Mouse (Mus musculus) ovary, postnatal 10 days (tissue): ENCODE results near the gene Apmap.
"Not testable (repeated sequence)": the region's sequence is repeated elsewhere in the genome, so short reads cannot be mapped to it uniquely, and the experiment has no call there.

Experiments used
- DNase-seq: peaks from one replicate; pipeline ENCODE4 v3.0.0; 2022; ENCODE audit warnings: low spot score

The Apmap gene

GRCm38 (mm10) chr2:150621698-150622097 is 13.3 kb upstream of the Apmap start:
- no peak for DNase-seq

DNA sequence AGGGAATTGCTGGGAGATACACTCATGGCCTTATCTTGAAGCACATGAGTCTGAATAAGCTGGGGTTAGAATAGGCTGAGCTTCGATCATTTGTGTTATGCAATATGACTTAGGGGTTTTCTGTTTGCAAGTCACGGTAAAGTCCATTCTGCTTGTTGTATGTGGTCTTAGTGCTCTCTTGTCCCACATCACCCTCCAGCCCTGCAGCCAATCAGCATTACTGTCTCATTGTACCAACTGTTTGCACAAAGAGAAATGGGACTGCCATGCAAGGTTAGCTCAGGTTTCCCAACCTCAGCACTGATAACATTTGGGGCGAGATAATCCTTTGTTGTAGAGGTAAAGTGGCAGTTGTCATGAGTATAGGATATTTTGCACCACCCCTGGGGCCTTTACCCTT is 1.7 kb upstream of the Apmap start:
- DNase-seq = no peak

DNA sequence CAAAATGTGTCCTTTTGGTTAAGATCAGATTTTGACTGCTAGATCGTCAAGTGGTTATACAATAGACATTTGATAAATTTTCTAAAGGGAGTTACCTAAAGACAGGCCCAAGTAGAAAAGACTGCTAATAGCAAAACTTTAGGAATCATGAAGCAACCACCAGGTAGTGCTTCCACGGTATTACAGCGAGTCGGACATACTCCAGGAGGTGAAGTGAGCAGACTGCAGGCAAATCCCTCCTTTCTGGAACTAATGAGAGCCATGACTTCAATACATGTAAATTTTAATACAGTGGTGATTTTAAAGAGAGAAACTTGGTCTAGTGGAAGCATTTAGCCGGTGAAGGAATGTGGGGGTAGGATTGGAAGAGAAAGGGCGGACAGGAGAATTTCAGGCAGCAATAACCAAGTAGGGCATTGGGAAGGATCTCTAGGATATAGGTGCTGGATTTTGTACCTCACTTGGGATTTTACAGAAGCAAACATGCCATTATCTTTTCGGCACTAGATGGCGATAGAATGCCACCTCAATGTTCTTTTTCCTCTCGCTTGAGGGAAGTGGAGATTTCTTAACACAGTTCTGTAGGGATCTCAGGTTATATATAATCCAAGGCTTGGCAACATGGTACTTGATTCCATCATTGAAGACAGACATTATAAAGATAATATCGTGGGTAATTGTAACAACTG is 649 bp upstream of the Apmap start:
- DNase-seq = no peak

DNA sequence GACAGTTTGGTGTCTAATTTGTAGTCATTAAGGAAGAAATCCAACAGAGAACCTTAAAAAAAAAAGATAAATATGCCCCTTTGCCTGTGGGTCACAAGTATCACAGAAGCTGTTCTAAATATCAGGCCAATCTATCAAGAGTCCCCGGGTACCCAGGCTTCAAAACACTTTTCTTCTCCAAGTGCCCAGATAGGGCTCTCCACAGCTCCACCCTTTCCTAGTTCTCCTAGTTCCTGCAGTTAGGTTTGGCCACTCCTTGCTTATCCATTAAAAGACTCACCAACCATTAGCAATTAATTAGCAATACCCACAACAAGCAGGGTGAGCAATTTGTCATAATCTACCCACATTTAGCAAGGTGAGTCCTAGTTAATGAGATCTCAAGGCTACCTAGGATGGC is 1.3 kb downstream of the Apmap start:
- no peak for DNase-seq

- no peak for DNase-seq
Observed at GRCm38 (mm10) chr2:150604802-150605201, 3.6 kb downstream of the Apmap start.

DNA sequence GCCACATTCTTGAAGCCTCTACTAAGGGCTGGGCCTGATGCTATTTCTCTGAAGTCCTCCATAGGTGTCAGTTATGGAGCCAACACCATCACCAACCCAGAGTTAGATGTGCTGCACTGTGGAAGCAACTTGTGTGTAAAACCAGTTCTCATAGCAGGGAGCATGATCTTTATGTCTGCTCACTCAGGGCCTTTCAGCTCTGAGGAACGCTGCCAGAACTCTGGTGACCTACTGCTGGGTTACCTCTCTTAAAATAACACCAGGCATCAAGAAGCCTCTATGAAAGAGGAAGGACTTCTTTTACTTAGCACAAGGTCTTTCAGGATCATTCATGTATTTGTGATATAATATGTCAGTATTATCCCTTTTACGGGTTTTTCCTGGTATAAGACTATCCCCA is 6.2 kb downstream of the Apmap start:
- no peak for DNase-seq

DNA sequence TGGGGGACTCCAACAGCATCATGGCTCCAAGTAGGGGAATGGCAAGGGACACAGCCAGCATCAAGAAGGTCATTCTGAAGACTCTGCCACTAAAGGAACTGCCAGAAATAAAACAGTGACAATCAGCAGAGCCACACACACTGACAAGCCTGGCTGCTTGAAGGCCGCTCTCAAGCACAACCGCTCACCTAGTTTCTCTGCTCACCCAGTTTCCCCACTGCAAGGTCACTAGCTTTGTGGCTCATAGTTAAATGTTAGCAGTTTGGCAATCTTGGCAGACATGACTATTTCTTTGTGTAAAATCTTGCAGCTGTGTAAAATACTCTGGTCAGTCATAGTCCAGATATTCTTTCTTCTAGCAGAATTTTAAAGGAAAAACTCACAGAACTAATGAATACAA is 8.1 kb downstream of the Apmap start:
- DNase-seq = no peak

DNA sequence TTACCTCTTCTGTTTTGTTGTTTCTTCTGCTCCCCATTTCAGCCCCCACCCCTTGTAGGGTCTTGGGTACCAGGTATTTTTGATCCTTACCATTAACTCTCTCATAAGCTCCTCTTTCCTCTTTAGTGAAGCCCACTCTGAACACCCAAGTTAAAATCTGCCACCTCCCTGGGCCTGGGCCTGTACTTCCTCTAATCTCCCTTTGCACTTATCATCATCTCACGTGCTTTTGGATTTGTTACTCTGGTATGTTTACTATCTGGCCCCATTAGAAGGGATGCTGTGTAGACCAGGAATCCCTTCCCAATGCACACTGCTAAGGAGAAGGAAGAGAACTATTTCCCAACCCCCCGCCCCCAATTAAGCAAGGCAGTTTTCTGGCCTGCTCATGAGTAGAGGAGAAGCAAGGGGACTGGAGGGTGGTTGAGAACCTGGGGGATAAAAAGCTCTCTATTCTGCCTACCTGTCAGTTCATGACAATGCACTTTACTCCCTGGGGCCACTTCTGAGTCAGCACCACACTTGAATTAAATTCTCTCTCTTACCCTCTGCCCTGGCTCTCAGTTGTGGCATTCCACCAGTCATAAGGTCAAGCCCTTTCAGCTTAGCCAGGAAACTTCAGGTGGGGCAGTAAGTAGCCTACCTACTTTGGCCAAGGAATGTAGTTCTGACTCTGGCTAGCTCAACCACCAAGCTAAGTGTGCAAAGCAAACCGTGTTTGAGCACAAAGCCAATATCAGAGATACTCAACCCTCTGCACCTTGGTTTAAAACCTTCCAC is 12.8 kb downstream of the Apmap start:
- DNase-seq = no peak

DNA sequence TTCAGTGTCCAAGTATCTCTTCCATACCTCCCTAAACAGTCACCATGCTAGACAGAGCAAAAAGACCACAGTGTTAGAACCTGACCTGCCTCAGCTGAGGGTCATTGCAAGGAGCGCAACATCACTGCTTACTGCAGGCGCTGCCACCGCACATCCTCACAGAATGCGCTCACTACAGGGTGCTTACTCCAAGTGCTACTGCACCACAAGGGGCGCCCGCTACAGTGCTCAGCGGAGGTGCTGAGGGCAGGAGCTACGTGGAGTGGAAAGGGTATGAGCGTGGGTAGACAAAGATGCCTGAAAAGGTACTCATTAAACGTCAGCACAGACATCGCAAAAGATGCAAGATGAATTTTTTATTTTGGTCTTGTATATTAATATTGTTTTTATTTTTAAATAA is 19.3 kb downstream of the Apmap start:
- DNase-seq = no peak

DNA sequence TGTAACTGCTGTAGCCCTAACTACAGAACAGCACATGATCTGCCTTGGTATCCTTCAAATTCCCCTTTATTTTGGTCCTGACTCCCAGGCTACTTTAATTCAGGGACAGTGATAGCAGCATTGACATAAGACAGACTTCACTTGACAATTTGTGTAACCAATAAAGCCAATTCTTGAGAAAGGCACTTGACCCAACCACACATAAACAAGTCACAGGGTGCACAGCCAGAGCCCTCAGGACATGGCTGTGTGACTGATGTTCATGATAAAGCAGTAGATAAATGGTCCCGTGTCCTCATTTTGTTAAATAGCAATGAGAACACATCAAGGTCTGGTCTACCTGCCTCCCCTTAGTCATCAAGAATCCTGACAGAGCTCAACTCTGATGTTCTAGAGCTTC is 28.7 kb downstream of the Apmap start:
- no peak for DNase-seq

DNA sequence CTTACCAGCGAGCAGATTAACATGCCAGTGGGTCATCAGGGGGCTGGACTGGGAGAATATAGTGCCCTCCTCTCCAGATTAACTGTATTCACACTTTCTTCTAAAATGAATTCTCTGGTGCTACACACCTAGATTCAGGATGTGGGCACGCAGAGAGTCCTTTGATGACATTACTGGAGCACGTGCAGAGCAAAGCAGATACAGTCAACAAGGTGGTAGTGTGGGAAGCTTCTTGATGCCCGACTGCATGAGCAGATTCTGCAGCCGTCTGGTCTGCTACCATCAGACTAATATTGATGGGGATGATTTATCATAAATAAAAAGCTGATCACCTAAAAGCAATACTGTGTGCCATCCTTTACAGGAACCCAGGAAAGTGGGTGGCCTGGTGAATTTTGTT is 29.8 kb downstream of the Apmap start:
- DNase-seq = no peak

DNA sequence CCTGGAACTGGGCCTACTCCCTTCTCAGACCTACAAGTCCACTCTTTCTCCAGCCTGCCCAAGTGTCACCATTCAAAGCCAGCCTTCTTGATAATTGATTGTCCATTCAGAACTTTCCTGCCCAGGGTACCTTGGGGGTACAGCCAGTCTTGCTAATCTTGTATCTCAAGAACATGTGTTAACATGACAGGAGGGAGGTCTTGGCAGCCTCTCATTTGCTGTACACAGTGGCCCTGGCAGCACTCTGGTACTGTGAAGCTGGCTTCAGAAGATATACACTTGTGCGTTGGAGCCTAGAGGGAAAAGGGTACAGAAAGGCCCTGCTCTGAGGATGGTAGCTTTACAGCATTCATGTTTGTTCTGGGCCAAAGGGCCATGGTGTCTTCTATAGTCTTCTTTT is 32.1 kb downstream of the Apmap start:
- no peak for DNase-seq

DNA sequence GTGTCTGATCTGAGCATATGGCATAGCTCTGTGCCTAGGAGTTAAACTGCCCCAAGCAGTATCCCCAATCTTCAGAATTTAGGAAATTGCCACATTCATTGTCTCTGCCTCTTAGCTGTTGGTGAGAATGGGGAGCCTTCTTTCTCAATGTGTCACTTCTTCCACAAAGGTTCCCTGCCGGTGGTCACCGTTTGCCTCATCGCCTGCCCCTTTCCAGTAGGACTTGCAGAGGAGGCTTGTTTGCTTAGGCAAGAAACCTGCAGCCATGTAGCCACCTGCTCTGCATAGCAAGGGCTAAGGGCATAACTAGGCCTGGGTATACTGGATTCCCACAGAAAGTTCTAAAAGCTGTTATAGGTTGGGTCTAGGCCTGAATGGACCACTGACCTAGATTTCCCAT is 35.9 kb downstream of the Apmap start:
- no peak for DNase-seq

DNA sequence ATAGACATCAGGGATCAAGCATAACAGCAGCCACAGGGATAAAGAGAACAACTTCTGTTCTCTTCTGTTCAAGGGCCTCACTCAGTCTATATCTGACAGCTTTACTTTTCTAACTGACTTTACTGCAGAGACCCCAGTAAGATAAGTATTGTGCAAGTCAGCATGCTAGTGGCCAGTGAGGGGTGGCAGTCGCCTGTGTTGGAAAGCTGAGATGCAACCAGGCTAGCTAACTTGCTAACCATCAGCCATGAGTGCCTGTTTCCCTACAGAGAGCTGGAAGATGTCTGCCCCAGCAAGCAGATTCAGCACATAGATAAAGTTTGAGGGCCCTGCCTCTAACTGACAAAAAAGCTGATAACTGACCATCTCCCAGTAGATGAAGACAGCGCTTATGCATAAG is 37.6 kb downstream of the Apmap start:
- no peak for DNase-seq

GRCm38 (mm10) chr2:150569847-150570590 is 38.3 kb downstream of the Apmap start, which contains the start of gene Cst7:
Gene Cst7, plus strand, starts transcription at chr2:150570415.
- no peak for DNase-seq

DNA sequence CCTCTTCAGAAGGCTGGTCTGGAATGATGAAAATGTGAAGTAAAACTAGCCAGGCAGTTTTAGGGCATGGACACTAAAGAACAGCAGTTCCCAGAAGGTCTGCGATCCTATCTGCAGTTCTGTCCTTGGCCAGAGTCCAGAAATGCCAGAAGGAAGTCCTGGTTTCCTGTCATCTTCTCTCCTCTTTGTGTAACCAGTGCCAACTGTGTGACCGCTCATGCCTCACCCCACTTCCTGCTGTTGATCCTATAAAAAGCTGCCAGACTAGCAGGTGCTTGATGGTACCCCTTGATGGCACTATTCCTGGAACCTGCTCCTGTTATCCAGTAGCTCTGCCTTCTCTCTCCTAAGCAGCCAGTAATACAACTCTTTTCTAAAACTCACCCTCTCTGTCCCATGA is 41.3 kb downstream of the Apmap start:
- DNase-seq = no peak

- DNase-seq = no peak
Observed at GRCm38 (mm10) chr2:150558568-150558967, 49.8 kb downstream of the Apmap start.

- not testable (repeated sequence) for DNase-seq
Observed at GRCm38 (mm10) chr2:150549576-150549975, 58.8 kb downstream of the Apmap start.
